Mouse (Mus musculus) ovary, adult 2 months (tissue): ENCODE measurements around the gene Gpr19. TPM values are rescaled to one million over a fixed set of nuclear protein-coding genes. Genes with fewer than 3 reads are reported as not detected.

ENCODE experiments used
- polyA plus RNA-seq: library from polyadenylated mRNA; depleted of rRNA; stranded (reverse); fragments of >200 nt; gene quantifications from 2 replicates; pipeline ENCODE4 v1.2.3, GENCODE M21; 2012; rRNA removed

Gpr19 gene
- polyA plus RNA-seq, result 12.3 and 13.0 TPM in 2 replicates

GRCm38 (mm10) chr6:134898095-134898965, at the start of gene Gpr19:
Gpr19 (minus strand) TSS chr6:134898578.

GRCm38 (mm10) chr6:134920190-134921013, 22.0 kb upstream of the Gpr19 start, which contains the start of gene Cdkn1b:
Cdkn1b (plus strand) TSS chr6:134920401.

GRCm38 (mm10) chr6:134829786-134830700, 68.3 kb downstream of the Gpr19 start, which contains the start of gene Crebl2:
Crebl2 (plus strand) TSS chr6:134830154.

Other genes starting within 250 kb of the Gpr19 start
- gene Dusp16, start 106.0 kb downstream of the Gpr19 start, polyA plus RNA-seq, result 20.9 and 21.1 TPM in 2 replicates
- gene Crebl2, start 68.4 kb downstream of the Gpr19 start, polyA plus RNA-seq, result 6.4 and 6.5 TPM in 2 replicates
- 40.3 and 42.4 TPM in 2 replicates for gene Cdkn1b, start 21.8 kb upstream of the Gpr19 start, polyA plus RNA-seq
- 2.5 and 4.5 TPM in 2 replicates for gene Apold1, start 83.1 kb upstream of the Gpr19 start, polyA plus RNA-seq
- 41.1 and 44.6 TPM in 2 replicates for gene Ddx47, start 113.0 kb upstream of the Gpr19 start, polyA plus RNA-seq
- 0.75 and 0.97 TPM in 2 replicates for gene Gprc5a, start 167.1 kb upstream of the Gpr19 start, polyA plus RNA-seq
- 0.15 TPM in 1 of 2 replicates, not detected in the other for gene Gprc5d, start 219.7 kb upstream of the Gpr19 start, polyA plus RNA-seq